Mouse (Mus musculus): ENCODE measurements at regions not wholly inside any gene's neighbourhood (a gene's known extent, or its start where the extent isn't known, plus 50 kb on each side); places are given as distances from the start of the nearest gene placed in this dataset.
"Not testable (repeated sequence)": the region's sequence is repeated elsewhere in the genome, so short reads cannot be mapped to it uniquely, and the experiment has no call there.

DNA sequence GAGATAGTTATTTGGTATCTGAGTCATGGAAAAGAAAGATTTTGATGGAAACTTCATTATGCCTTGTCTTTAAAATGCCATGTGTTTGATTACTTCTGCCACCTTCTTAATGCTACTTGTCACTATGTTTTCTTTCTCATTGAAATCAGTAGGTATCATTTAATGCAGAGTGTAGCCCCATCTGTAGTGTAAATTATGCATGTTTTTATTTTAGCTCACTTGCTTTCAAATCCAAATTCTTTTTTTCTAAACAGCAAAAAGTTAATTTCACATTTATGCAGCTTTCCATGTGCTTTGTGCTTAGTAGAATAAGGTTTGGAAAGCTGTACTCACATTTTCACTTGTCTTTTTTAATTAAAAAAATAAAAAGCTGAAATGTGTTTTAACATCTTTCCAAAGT is 748.0 kb upstream of the Epha7 start:
- no peak for DNase-seq (ENCODE audit: low spot score in 2 of 2)

GRCm38 (mm10) chr4:28065828-28066227 is 747.1 kb upstream of the Epha7 start:
- DNase-seq (ENCODE audit: low spot score in 2 of 2) = no peak

- DNase-seq (ENCODE audit: low spot score in 2 of 2) = no peak
These were observed 733.9 kb upstream of the Epha7 start for GRCm38 (mm10) chr4:28079030-28079429.

- no peak for DNase-seq (ENCODE audit: low spot score in 2 of 2)
These were observed 720.1 kb upstream of the Epha7 start for GRCm38 (mm10) chr4:28092854-28093253.

GRCm38 (mm10) chr4:28143165-28143564 is 669.8 kb upstream of the Epha7 start:
- DNase-seq (ENCODE audit: low spot score in 2 of 2) = no peak

GRCm38 (mm10) chr4:28155116-28155515 is 657.8 kb upstream of the Epha7 start:
- DNase-seq (ENCODE audit: low spot score in 2 of 2) = no peak

DNA sequence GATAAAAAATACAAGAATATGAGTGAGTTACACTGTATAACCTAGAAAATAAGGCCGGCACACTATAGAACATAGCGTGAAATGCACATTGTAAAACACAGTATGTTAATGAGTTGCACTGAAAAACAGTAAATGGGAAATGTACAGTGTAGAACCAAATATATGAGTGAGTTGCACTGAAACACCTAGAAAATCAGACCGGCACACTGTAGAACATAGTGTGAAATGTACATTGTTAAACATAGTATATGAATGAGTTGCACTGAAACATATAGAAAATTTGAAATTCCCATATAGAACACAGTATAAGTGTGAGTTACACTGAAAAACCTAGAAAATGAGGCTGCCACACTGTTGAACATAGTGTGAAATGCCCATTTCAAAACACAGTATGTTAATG is 636.2 kb upstream of the Epha7 start:
- DNase-seq (ENCODE audit: low spot score in 2 of 2) = peak; percentile 47 to 85

DNA sequence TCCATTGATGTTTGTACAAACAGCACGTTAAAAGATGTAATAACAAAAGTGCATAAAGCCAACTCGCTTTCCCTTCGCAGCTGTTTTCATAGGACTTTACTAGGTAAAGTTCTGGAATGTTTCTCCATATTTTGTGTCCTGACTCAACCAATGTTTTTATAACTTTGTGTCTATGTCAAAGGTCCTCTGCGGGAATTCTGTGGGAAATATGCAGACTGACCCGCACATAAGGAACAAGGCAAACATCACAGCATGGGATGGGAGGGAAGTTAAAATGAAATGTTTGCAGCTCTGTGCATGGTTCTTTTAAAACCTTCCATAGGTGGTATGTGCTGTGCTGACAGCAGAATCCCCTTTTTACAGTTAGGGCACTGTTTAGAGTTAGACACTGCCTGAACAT is 622.1 kb upstream of the Epha7 start:
- DNase-seq (ENCODE audit: low spot score in 2 of 2) = no peak

DNA sequence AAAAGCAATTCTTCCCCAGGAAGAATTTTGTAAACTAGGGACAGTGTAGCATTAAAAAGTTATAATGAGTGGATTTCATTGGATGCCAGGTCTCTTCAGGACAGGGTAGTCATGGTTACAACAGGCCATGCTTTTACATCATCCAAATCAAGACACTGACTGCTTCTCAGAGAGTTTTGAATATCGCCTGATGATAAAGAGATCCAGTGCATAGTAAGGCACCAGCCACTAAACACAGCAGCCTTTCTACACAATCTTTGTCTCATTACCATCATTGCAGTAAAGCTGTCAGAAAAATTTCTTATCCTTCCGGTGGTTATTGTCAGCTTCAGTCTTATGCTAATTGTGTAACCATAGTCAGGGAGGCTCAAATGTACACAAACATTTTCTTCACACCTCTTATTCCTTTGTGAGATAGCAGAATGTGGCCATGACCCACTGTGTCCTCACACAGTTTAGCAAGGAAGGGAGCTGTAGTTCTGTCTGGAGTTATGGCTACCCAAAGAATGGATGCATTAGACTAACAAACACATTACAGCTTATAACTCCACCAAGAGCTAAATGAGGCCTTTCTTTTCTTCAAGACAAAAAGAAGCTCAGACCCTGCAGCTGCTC is 585.2 kb upstream of the Epha7 start:
- DNase-seq (ENCODE audit: low spot score in 2 of 2) = no peak

GRCm38 (mm10) chr4:28235516-28235915 is 577.4 kb upstream of the Epha7 start:
- DNase-seq (ENCODE audit: low spot score in 2 of 2) = not testable (repeated sequence)

GRCm38 (mm10) chr4:28242272-28242671 is 570.7 kb upstream of the Epha7 start:
- no peak for DNase-seq (ENCODE audit: low spot score in 2 of 2)
